Mouse (Mus musculus) cortical plate, adult 2 months (tissue): Measurements from ENCODE around the gene Tpst2.

ENCODE experiments used
- CTCF ChIP-seq: fragments of 200-500 bp; IDR thresholded peaks from 2 replicates; pipeline ENCODE4 v1.5.1; 2011; ENCODE audit warnings: mild to moderate bottlenecking, control low read depth, low read length; ENCODE audit not compliant: insufficient read depth; ENCODE audit errors: extremely low read depth
- POLR2A ChIP-seq: fragments of 200-500 bp; IDR thresholded peaks from 2 replicates; pipeline ENCODE4 v1.6.1; 2011; ENCODE audit warnings: mild to moderate bottlenecking, low read length, control low read depth; ENCODE audit not compliant: insufficient read depth; ENCODE audit errors: extremely low read depth

DNA sequence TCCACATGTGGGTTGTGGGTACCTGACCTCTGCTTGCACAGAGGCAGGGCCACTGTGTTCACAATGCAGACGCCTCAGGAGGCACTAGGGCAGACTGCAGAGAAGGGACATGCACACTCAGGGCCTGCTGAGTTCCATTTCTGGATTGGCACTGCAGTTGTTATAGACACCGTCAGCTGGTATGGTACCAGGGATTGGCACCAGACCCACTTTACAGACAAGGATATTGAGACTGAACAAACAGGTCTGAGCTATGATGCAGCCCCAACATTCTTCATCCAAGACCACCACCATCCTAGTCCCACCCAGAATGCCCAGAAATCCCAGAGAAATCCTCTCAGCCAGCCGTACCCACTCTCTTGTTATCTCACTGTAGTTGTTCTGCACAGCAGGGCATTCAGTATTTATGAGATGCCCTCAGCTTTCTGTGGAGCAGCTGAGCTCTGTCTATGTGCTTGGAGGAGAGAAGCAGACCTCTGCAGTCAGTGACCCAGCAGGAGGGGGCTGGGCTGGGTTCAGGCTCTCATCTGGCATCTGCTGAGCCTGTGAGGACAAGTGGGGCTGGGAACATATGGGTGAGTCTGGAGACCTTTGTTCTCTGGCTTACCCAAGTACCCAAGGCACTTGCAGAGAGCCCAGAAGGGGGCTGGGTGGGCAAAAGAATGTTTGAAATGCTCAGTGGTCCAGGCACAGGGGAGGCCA is 37.6 kb upstream of the Tpst2 start:
- TF ChIP-seq POLR2A = no peak
- no peak for TF ChIP-seq CTCF
